Comparison of ENCODE assay signal across 24 mouse cellular contexts in the genomic region with DNA sequence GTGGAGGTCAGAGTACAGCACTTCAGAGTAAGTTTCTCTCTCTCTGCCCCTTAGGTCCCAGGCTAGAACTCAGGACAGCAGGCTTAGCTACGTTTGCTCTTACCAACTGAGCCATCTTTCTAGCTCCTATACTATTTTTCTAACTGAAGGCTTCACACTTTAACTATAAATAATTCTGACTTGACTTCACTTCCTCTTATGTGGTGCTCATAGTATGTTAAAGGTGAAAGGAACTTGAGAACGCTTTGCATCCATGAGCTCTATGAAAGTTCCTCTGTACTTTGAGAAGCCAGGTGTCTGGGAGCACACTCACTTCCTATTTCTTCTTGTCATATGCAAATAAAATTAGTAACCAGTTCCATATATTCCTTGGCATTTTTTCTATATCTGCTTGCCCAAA.
"Had no signal": no experiment of that assay in that cellular context is flagged by ENCODE, and none has a peak within 500 bp of the region (broad histone marks: within the 10 kb centered on the region; RNA-seq: fewer than 3 reads in every experiment).

No protein-coding gene starts in this region.

- H3K4me2 ChIP-seq: liver, embryonic 15.5 days; lung, embryonic 15.5 days; midbrain, embryonic 12.5 days; neural tube, embryonic 13.5 days; neural tube, embryonic 15.5 days; stomach, embryonic 15.5 days had no signal

- H3K27ac ChIP-seq: liver, embryonic 15.5 days; lung, embryonic 15.5 days; macrophage; midbrain, embryonic 12.5 days; neural tube, embryonic 13.5 days; neural tube, embryonic 15.5 days; stomach, embryonic 15.5 days; stomach, postnatal 0 days had no signal

- H3K36me3 ChIP-seq: midbrain, embryonic 12.5 days had no signal

- H3K27me3 ChIP-seq: liver, embryonic 15.5 days; lung, embryonic 15.5 days; megakaryocyte, embryonic 14.5 days; midbrain, embryonic 12.5 days; neural tube, embryonic 13.5 days; neural tube, embryonic 15.5 days; stomach, embryonic 15.5 days had no signal

- DNase-seq: liver, postnatal 0 days; lung, adult 2 months; lung, postnatal 14 days; lung, postnatal 36 days; midbrain, embryonic 14.5 days; retina, postnatal 1 day; right cerebral cortex, adult 18-20 months; right cerebral cortex, postnatal 25 days; right cerebral cortex, postnatal 4 days; spleen, adult 18-20 months; thymus, adult 2 months; thymus, postnatal 25 days; thymus, postnatal 4 days had no signal

- H3K9ac ChIP-seq: liver, embryonic 15.5 days; liver, postnatal 0 days; lung, embryonic 15.5 days; midbrain, embryonic 12.5 days; neural tube, embryonic 13.5 days; neural tube, embryonic 15.5 days; stomach, embryonic 15.5 days had no signal

- H3K9me3 ChIP-seq: liver, embryonic 15.5 days; lung, embryonic 15.5 days; megakaryocyte, embryonic 14.5 days; midbrain, embryonic 12.5 days; neural tube, embryonic 13.5 days; neural tube, embryonic 15.5 days; stomach, embryonic 15.5 days had no signal

- H3K4me3 ChIP-seq: liver, embryonic 15.5 days; lung, embryonic 15.5 days; megakaryocyte, embryonic 14.5 days; midbrain, embryonic 12.5 days; neural tube, embryonic 13.5 days; neural tube, embryonic 15.5 days; stomach, embryonic 15.5 days had no signal

- H3K4me1 ChIP-seq: liver, embryonic 15.5 days; lung, embryonic 15.5 days; midbrain, embryonic 12.5 days; neural tube, embryonic 13.5 days; neural tube, embryonic 15.5 days; stomach, embryonic 15.5 days had no signal

- ATAC-seq: liver, postnatal 0 days; lung, postnatal 0 days; midbrain, embryonic 16.5 days had no signal
